Mouse (Mus musculus): ENCODE results near the gene Lmo4. TPM values are rescaled to one million over a fixed set of nuclear protein-coding genes. Genes with fewer than 3 reads are reported as not detected.

Lmo4 gene
- total and polyA plus RNA-seq, 2 experiments from 2014 or later, result 234 to 256 TPM

GRCm38 (mm10) chr3:144182229-144182628 is 22.8 kb downstream of the Lmo4 start:
- 79% methylated on average over 6 of the region's 6 CpGs for WGBS
- Histone ChIP-seq H3K4me1 (ENCODE audit: insufficient read depth) (no peaks in the 10 kb centered on the region), H3K36me3 (ENCODE audit: insufficient read depth) (peaks cover 3% of the 10 kb centered on the region; the same call in 1 of the 2 replicates), H3K4me2 (ENCODE audit: low read depth) (no peak overlapping the region), H3K4me3 (ENCODE audit: low read depth, low read length) (no peak overlapping the region), H3K27me3 (ENCODE audit: insufficient read depth, low read length) (no peaks in the 10 kb centered on the region), H3K9me3 (ENCODE audit: low read length) (no peaks in the 10 kb centered on the region), H3K27ac (ENCODE audit: low read depth, low read length) (no peak overlapping the region), H3K9ac (no peak overlapping the region)
- ATAC-seq, result no peak
- TF ChIP-seq CTCF (IDR thresholded peaks at IDR 0.05; ENCODE audit: low read depth), result no peak
- DNase-seq, result no peak

GRCm38 (mm10) chr3:144178937-144179336 is 26.1 kb downstream of the Lmo4 start:
- no peak overlapping the region for H3K27ac ChIP-seq (ENCODE audit: low read depth, low read length)
- H3K36me3 ChIP-seq (ENCODE audit: insufficient read depth), result no peaks in the 10 kb centered on the region
- H3K9ac ChIP-seq, result no peak overlapping the region
- no peak for TF ChIP-seq CTCF (IDR thresholded peaks at IDR 0.05; ENCODE audit: low read depth)
- no peak for DNase-seq
- H3K4me3 ChIP-seq (ENCODE audit: low read depth, low read length), result no peak overlapping the region
- no peak for ATAC-seq
- no peaks in the 10 kb centered on the region for H3K27me3 ChIP-seq (ENCODE audit: insufficient read depth, low read length)
- H3K4me1 ChIP-seq (ENCODE audit: insufficient read depth), result no peaks in the 10 kb centered on the region
- H3K9me3 ChIP-seq (ENCODE audit: low read length), result no peaks in the 10 kb centered on the region
- H3K4me2 ChIP-seq (ENCODE audit: low read depth), result no peak overlapping the region
- WGBS, result 27% methylated on average over 3 of the region's 3 CpGs

GRCm38 (mm10) chr3:144173866-144174588 is 31.0 kb downstream of the Lmo4 start:
- Histone ChIP-seq H3K4me2 (ENCODE audit: low read depth) (no peak overlapping the region), H3K4me3 (ENCODE audit: low read depth, low read length) (no peak overlapping the region), H3K9me3 (ENCODE audit: low read length) (no peaks in the 10 kb centered on the region), H3K9ac (no peak overlapping the region), H3K27me3 (ENCODE audit: insufficient read depth, low read length) (no peaks in the 10 kb centered on the region), H3K27ac (ENCODE audit: low read depth, low read length) (no peak overlapping the region), H3K4me1 (ENCODE audit: insufficient read depth) (no peaks in the 10 kb centered on the region), H3K36me3 (ENCODE audit: insufficient read depth) (no peaks in the 10 kb centered on the region)
- peak; percentile 27; the same call in 1 of the 2 replicates for ATAC-seq
- no peak for TF ChIP-seq CTCF (IDR thresholded peaks at IDR 0.05; ENCODE audit: low read depth)
- no peak for DNase-seq
- 22% methylated on average over 7 of the region's 7 CpGs for WGBS

GRCm38 (mm10) chr3:144173138-144173537 is 31.9 kb downstream of the Lmo4 start:
- DNase-seq (no peak), ATAC-seq (no peak)
- 78% methylated on average over 11 of the region's 11 CpGs for WGBS
- Histone ChIP-seq H3K4me2 (ENCODE audit: low read depth) (no peak overlapping the region), H3K27ac (ENCODE audit: low read depth, low read length) (no peak overlapping the region), H3K9me3 (ENCODE audit: low read length) (no peaks in the 10 kb centered on the region), H3K4me3 (ENCODE audit: low read depth, low read length) (no peak overlapping the region), H3K36me3 (ENCODE audit: insufficient read depth) (no peaks in the 10 kb centered on the region), H3K9ac (no peak overlapping the region), H3K4me1 (ENCODE audit: insufficient read depth) (no peaks in the 10 kb centered on the region), H3K27me3 (ENCODE audit: insufficient read depth, low read length) (no peaks in the 10 kb centered on the region)
- no peak for TF ChIP-seq CTCF (IDR thresholded peaks at IDR 0.05; ENCODE audit: low read depth)

GRCm38 (mm10) chr3:144171749-144172148 is 33.3 kb downstream of the Lmo4 start:
- no peak for TF ChIP-seq CTCF (IDR thresholded peaks at IDR 0.05; ENCODE audit: low read depth)
- Histone ChIP-seq H3K4me2 (ENCODE audit: low read depth) (no peak overlapping the region), H3K27me3 (ENCODE audit: insufficient read depth, low read length) (no peaks in the 10 kb centered on the region), H3K36me3 (ENCODE audit: insufficient read depth) (no peaks in the 10 kb centered on the region), H3K9ac (no peak overlapping the region), H3K27ac (ENCODE audit: low read depth, low read length) (no peak overlapping the region), H3K4me3 (ENCODE audit: low read depth, low read length) (no peak overlapping the region), H3K4me1 (ENCODE audit: insufficient read depth) (no peaks in the 10 kb centered on the region), H3K9me3 (ENCODE audit: low read length) (no peaks in the 10 kb centered on the region)
- ATAC-seq, result no peak
- 85% methylated on average over 2 of the region's 2 CpGs for WGBS
- no peak for DNase-seq

- Histone ChIP-seq H3K9ac (no peak overlapping the region), H3K4me3 (ENCODE audit: low read depth, low read length) (no peak overlapping the region), H3K27me3 (ENCODE audit: insufficient read depth, low read length) (no peaks in the 10 kb centered on the region), H3K9me3 (ENCODE audit: low read length) (no peaks in the 10 kb centered on the region), H3K4me2 (ENCODE audit: low read depth) (no peak overlapping the region), H3K27ac (ENCODE audit: low read depth, low read length) (no peak overlapping the region), H3K36me3 (ENCODE audit: insufficient read depth) (no peaks in the 10 kb centered on the region), H3K4me1 (ENCODE audit: insufficient read depth) (no peaks in the 10 kb centered on the region)
- ATAC-seq (no peak), DNase-seq (no peak)
- 94% methylated on average over 2 of the region's 2 CpGs for WGBS
- no peak for TF ChIP-seq CTCF (IDR thresholded peaks at IDR 0.05; ENCODE audit: low read depth)
These were observed 34.5 kb downstream of the Lmo4 start for GRCm38 (mm10) chr3:144170539-144170938.

GRCm38 (mm10) chr3:144166439-144167155 is 38.4 kb downstream of the Lmo4 start:
- H3K4me3 ChIP-seq (ENCODE audit: low read depth, low read length), result no peak overlapping the region
- no peaks in the 10 kb centered on the region for H3K36me3 ChIP-seq (ENCODE audit: insufficient read depth)
- no peak overlapping the region for H3K27ac ChIP-seq (ENCODE audit: low read depth, low read length)
- WGBS, result 87% methylated on average over 8 of the region's 8 CpGs
- H3K4me1 ChIP-seq (ENCODE audit: insufficient read depth), result no peaks in the 10 kb centered on the region
- no peak overlapping the region for H3K9ac ChIP-seq
- H3K4me2 ChIP-seq (ENCODE audit: low read depth), result no peak overlapping the region
- DNase-seq (no peak), ATAC-seq (no peak)
- H3K9me3 ChIP-seq (ENCODE audit: low read length), result no peaks in the 10 kb centered on the region
- H3K27me3 ChIP-seq (ENCODE audit: insufficient read depth, low read length), result peaks cover 3% of the 10 kb centered on the region; the same call in 1 of the 2 replicates
- TF ChIP-seq CTCF (IDR thresholded peaks at IDR 0.05; ENCODE audit: low read depth), result no peak

All from forebrain, postnatal 0 days (tissue).